Mouse (Mus musculus): ENCODE results near the gene Zbtb32. TPM values are rescaled to one million over a fixed set of nuclear protein-coding genes. Genes with fewer than 3 reads are reported as not detected.

Zbtb32 gene
- polyA plus RNA-seq, 1 experiment from 2014 or later: 1.2 TPM

DNA sequence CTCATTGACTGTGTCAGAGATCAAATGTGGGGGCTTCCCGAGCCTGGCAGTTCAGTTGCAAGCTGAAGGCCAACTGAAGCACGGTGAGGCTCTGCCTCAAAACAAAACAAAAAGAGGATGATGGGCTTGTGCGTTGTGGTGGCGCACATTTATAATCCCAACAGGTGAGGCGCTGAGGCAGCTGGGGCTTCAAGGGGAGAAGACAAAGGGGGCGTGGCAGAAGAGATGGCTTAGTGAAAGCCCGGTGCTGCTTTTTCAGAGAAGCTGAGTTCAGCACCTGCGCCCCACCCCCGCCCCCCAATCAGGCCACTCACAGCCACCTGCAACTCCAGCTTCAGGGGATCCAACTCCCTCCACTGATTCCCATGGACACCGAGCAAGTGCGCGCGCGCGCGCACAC, 9.8 kb upstream of the Zbtb32 start:
- H3K9ac ChIP-seq (ENCODE audit: low read depth, low read length): no peak overlapping the region
- ATAC-seq (ENCODE audit: low FRiP score) (no peak), DNase-seq (ENCODE audit: low spot score) (no peak)
- H3K27ac ChIP-seq (ENCODE audit: low read depth, low read length): no peak overlapping the region
- no peak overlapping the region for H3K4me3 ChIP-seq (ENCODE audit: low read depth, low read length)
- WGBS: 45% methylated on average over 16 of the region's 16 CpGs
- no peaks in the 10 kb centered on the region for H3K9me3 ChIP-seq (ENCODE audit: control insufficient read depth, low read length)
- H3K4me1 ChIP-seq (replicated peaks; ENCODE audit: control insufficient read depth, insufficient read depth, low read length): no peaks in the 10 kb centered on the region
- H3K27me3 ChIP-seq (ENCODE audit: control insufficient read depth, insufficient read depth, low read length): no peaks in the 10 kb centered on the region
- H3K4me2 ChIP-seq (replicated peaks; ENCODE audit: low read depth, low read length): no peak overlapping the region
- H3K36me3 ChIP-seq (ENCODE audit: control insufficient read depth, insufficient read depth, low read length): no peaks in the 10 kb centered on the region

DNA sequence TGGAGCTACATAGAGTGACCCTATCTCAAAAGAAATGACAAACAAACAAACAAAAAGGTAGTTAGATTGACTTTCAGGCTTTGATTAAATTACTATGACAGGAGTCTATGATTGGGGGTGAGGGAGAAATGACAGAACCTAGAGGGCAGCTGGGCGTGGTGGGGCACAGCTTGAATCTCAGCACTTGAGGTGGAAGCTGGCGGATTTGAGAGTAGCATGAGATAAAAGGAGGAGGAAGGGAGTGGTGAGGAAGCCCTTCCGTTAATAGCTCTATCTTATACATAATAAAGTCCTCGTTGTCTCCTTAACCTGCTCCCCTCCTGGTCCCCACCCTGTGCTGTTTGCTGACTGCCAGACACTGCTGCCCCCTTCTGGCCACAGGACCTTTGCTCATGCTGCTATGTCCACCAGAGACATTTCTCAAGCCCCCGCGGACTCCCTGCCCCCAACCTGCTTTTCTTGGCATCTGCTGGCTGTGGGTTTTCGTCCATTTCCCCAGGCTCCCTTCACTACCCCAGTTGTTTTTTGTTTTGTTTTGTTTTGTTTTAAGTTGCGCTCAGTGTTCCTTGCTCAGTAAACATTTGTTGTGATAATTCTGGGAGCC, 9.1 kb upstream of the Zbtb32 start:
- H3K4me3 ChIP-seq (ENCODE audit: low read depth, low read length): no peak overlapping the region
- H3K9me3 ChIP-seq (ENCODE audit: control insufficient read depth, low read length): no peaks in the 10 kb centered on the region
- no peaks in the 10 kb centered on the region for H3K36me3 ChIP-seq (ENCODE audit: control insufficient read depth, insufficient read depth, low read length)
- 26% methylated on average over 8 of the region's 8 CpGs for WGBS
- no peaks in the 10 kb centered on the region for H3K27me3 ChIP-seq (ENCODE audit: control insufficient read depth, insufficient read depth, low read length)
- no peaks in the 10 kb centered on the region for H3K4me1 ChIP-seq (replicated peaks; ENCODE audit: control insufficient read depth, insufficient read depth, low read length)
- no peak overlapping the region for H3K9ac ChIP-seq (ENCODE audit: low read depth, low read length)
- no peak overlapping the region for H3K27ac ChIP-seq (ENCODE audit: low read depth, low read length)
- DNase-seq (ENCODE audit: low spot score) (peak; percentile 70), ATAC-seq (ENCODE audit: low FRiP score) (no peak)
- H3K4me2 ChIP-seq (replicated peaks; ENCODE audit: low read depth, low read length): no peak overlapping the region

DNA sequence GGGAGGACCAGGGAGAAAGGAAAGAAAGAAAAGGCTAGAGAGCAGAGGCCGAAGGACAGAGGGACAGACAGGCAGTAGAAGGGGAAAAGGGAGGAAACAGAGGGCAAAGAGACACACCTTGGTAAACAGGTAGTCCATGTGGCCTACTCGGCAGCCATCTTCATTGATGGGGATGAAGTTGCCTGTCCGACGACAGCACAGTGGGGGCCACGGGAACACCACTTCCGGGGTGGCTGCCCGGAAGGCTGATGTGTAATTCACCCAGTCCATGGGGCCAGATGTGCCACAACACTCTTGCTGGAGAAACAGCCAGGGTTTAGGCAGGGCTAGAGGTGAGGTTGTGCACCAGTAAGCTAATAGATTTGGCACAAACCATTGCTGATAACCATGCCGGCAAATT, 6.2 kb upstream of the Zbtb32 start:
- no peak for ATAC-seq (ENCODE audit: low FRiP score)
- 83% methylated on average over 8 of the region's 8 CpGs for WGBS

DNA sequence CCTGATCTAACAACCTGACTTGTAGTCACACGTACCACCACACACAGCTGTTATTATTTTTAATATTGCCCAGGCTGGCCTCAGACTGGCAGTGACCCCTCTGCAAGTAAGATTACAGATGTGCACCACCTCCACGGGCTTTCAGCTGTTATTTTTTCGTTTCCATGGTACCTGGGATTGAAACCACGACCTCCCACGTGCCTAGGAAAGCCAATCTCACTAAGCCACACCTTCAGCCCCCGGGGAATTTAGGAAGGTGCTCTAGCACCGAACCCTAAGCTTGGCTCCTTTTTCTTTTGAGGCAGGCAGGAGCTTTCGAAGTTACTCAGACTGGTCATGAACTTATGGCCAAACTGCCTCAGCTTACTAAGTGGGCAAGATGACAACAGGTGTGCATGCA, 5.7 kb upstream of the Zbtb32 start:
- Histone ChIP-seq H3K27me3 (ENCODE audit: control insufficient read depth, insufficient read depth, low read length) (no peaks in the 10 kb centered on the region), H3K4me3 (ENCODE audit: low read depth, low read length) (no peak overlapping the region), H3K4me1 (replicated peaks; ENCODE audit: control insufficient read depth, insufficient read depth, low read length) (no peaks in the 10 kb centered on the region), H3K9ac (ENCODE audit: low read depth, low read length) (no peak overlapping the region), H3K4me2 (replicated peaks; ENCODE audit: low read depth, low read length) (no peak overlapping the region), H3K36me3 (ENCODE audit: control insufficient read depth, insufficient read depth, low read length) (no peaks in the 10 kb centered on the region), H3K27ac (ENCODE audit: low read depth, low read length) (no peak overlapping the region), H3K9me3 (ENCODE audit: control insufficient read depth, low read length) (no peaks in the 10 kb centered on the region)
- 65% methylated on average over 8 of the region's 8 CpGs for WGBS
- DNase-seq (ENCODE audit: low spot score) (no peak), ATAC-seq (ENCODE audit: low FRiP score) (no peak)

More for the DNA sequence above, 6.2 kb upstream of the Zbtb32 start:
- no peaks in the 10 kb centered on the region for H3K36me3 ChIP-seq (ENCODE audit: control insufficient read depth, insufficient read depth, low read length)
- no peak overlapping the region for H3K27ac ChIP-seq (ENCODE audit: low read depth, low read length)
- H3K4me3 ChIP-seq (ENCODE audit: low read depth, low read length): no peak overlapping the region
- H3K27me3 ChIP-seq (ENCODE audit: control insufficient read depth, insufficient read depth, low read length): no peaks in the 10 kb centered on the region
- no peak overlapping the region for H3K9ac ChIP-seq (ENCODE audit: low read depth, low read length)
- no peak for DNase-seq (ENCODE audit: low spot score)
- no peaks in the 10 kb centered on the region for H3K9me3 ChIP-seq (ENCODE audit: control insufficient read depth, low read length)
- H3K4me1 ChIP-seq (replicated peaks; ENCODE audit: control insufficient read depth, insufficient read depth, low read length): no peaks in the 10 kb centered on the region
- no peak overlapping the region for H3K4me2 ChIP-seq (replicated peaks; ENCODE audit: low read depth, low read length)

DNA sequence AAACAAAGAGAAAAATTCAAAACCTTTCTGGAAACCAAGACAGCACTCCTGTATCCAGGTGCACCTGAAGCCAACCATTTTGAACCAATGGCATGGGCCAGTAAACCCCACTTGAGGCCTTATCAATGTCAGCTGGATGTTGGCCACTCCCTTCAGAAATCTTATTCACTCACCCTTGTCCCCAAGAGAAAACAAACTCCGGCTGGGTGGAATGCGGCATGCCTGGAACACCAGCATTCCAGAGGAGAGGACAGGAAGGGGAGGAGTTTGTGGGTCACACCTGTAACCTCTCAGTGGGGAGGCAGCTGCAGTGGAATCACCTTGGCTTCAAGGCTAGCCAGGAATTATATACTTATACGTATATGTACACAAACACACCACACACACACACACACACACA, 3.9 kb upstream of the Zbtb32 start:
- H3K9ac ChIP-seq (ENCODE audit: low read depth, low read length): no peak overlapping the region

DNA sequence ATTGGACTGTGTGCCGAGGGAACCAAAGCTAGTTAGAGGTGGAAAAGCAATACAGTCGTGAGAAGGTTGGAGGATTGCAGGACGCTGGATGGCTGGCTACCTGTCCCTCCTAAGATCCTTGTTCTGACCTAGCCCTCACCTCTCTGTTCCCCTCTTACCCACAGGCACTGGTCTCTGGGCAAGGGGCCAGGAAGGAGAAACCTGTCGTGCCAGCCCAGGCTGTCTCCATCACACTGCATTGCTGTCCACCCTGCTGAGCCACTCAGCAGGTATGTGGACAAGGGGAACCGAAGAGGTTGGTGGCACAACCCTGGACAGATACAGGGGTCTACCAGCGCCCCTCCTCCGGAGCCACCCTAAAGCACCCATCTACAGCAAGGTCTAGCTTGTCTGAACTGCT, 1.9 kb upstream of the Zbtb32 start:
- no peak overlapping the region for H3K27ac ChIP-seq (ENCODE audit: low read depth, low read length)
- H3K4me3 ChIP-seq (ENCODE audit: low read depth, low read length): no peak overlapping the region
- 79% methylated on average over 7 of the region's 7 CpGs for WGBS
- ATAC-seq (ENCODE audit: low FRiP score) (no peak), DNase-seq (ENCODE audit: low spot score) (no peak)
- no peak overlapping the region for H3K4me2 ChIP-seq (replicated peaks; ENCODE audit: low read depth, low read length)
- no peaks in the 10 kb centered on the region for H3K4me1 ChIP-seq (replicated peaks; ENCODE audit: control insufficient read depth, insufficient read depth, low read length)
- no peaks in the 10 kb centered on the region for H3K36me3 ChIP-seq (ENCODE audit: control insufficient read depth, insufficient read depth, low read length)
- no peak overlapping the region for H3K9ac ChIP-seq (ENCODE audit: low read depth, low read length)
- H3K9me3 ChIP-seq (ENCODE audit: control insufficient read depth, low read length): no peaks in the 10 kb centered on the region
- no peaks in the 10 kb centered on the region for H3K27me3 ChIP-seq (ENCODE audit: control insufficient read depth, insufficient read depth, low read length)

More for the DNA sequence above, 3.9 kb upstream of the Zbtb32 start:
- ATAC-seq (ENCODE audit: low FRiP score): no peak
- Histone ChIP-seq H3K27me3 (ENCODE audit: control insufficient read depth, insufficient read depth, low read length) (no peaks in the 10 kb centered on the region), H3K4me3 (ENCODE audit: low read depth, low read length) (no peak overlapping the region), H3K36me3 (ENCODE audit: control insufficient read depth, insufficient read depth, low read length) (no peaks in the 10 kb centered on the region), H3K27ac (ENCODE audit: low read depth, low read length) (no peak overlapping the region), H3K4me2 (replicated peaks; ENCODE audit: low read depth, low read length) (no peak overlapping the region), H3K9me3 (ENCODE audit: control insufficient read depth, low read length) (no peaks in the 10 kb centered on the region), H3K4me1 (replicated peaks; ENCODE audit: control insufficient read depth, insufficient read depth, low read length) (no peaks in the 10 kb centered on the region)
- no peak for DNase-seq (ENCODE audit: low spot score)
- 62% methylated on average over 3 of the region's 3 CpGs for WGBS

DNA sequence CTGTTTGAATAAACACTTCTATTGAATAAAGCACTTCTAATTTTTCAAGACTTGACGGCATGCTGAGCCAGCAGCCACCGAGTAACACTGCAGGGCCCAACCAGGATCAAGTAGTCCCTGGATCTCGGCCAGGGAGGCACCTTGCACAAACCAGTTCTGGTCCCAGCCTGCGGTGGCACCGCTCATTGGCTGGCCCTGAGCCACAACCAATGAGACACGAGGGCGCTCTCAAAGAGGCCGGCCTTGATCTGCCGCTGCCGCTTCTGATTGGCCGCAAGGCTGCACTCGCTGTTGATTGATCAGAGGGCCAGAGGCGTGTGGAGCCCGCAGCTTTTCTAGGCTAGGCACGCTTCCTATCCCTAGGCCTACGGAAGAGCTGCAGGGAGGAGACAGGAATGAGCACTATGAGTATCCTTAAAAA, 1.2 kb upstream of the Zbtb32 start:
- H3K27me3 ChIP-seq (ENCODE audit: control insufficient read depth, insufficient read depth, low read length): no peaks in the 10 kb centered on the region
- H3K9ac ChIP-seq (ENCODE audit: low read depth, low read length): no peak overlapping the region
- H3K36me3 ChIP-seq (ENCODE audit: control insufficient read depth, insufficient read depth, low read length): no peaks in the 10 kb centered on the region
- no peak overlapping the region for H3K4me3 ChIP-seq (ENCODE audit: low read depth, low read length)
- H3K27ac ChIP-seq (ENCODE audit: low read depth, low read length): no peak overlapping the region
- H3K9me3 ChIP-seq (ENCODE audit: control insufficient read depth, low read length): no peaks in the 10 kb centered on the region
- DNase-seq (ENCODE audit: low spot score): peak; percentile 84
- WGBS: 4% methylated on average over 16 of the region's 16 CpGs
- H3K4me2 ChIP-seq (replicated peaks; ENCODE audit: low read depth, low read length): peak overlapping the region; percentile 6
- peak; percentile 99 for ATAC-seq (ENCODE audit: low FRiP score)
- H3K4me1 ChIP-seq (replicated peaks; ENCODE audit: control insufficient read depth, insufficient read depth, low read length): no peaks in the 10 kb centered on the region

DNA sequence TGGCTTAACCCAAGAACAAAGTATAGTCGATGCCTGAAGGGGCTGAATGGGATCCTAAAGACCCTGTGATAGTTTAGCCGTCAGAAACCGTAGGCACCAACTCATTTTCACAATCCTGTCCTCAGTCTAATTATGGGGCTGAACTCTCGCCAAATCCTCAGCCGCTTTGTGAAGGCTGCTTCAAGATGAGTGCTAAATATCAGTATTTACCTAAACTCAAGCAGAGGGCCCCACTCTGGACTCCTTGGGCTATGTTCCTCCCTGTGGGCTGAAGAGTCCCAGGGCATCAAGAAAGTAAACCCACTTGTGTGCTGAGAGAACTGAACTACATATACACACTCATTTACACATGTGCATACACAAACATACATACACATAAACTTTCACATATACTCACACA, 1.9 kb downstream of the Zbtb32 start:
- Histone ChIP-seq H3K27me3 (ENCODE audit: control insufficient read depth, insufficient read depth, low read length) (no peaks in the 10 kb centered on the region), H3K27ac (ENCODE audit: low read depth, low read length) (no peak overlapping the region), H3K4me2 (replicated peaks; ENCODE audit: low read depth, low read length) (no peak overlapping the region), H3K36me3 (ENCODE audit: control insufficient read depth, insufficient read depth, low read length) (no peaks in the 10 kb centered on the region), H3K9ac (ENCODE audit: low read depth, low read length) (no peak overlapping the region), H3K4me3 (ENCODE audit: low read depth, low read length) (no peak overlapping the region), H3K9me3 (ENCODE audit: control insufficient read depth, low read length) (no peaks in the 10 kb centered on the region), H3K4me1 (replicated peaks; ENCODE audit: control insufficient read depth, insufficient read depth, low read length) (no peaks in the 10 kb centered on the region)
- 78% methylated on average over 5 of the region's 5 CpGs for WGBS
- ATAC-seq (ENCODE audit: low FRiP score): no peak
- DNase-seq (ENCODE audit: low spot score): no peak

DNA sequence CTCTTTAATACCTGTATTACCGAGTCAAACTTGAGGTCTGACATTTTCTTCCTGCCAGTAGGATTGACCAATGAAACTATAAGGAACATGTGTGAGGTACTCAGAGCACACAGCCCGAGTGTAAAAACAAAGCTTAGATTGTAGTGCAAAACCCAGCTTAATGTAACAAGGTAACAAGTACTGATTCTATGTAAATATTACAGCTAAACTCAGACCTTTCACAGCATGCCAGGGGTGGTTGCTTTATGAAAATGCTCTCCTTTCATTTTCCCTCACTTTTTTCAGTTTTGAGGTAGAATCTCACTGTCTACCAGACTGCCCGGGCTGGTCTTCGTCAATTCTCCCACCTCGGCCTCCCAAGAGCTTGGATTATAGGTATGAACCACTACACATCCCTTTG, 2.6 kb downstream of the Zbtb32 start:
- 84% methylated on average over 5 of the region's 5 CpGs for WGBS
- no peaks in the 10 kb centered on the region for H3K27me3 ChIP-seq (ENCODE audit: control insufficient read depth, insufficient read depth, low read length)
- no peaks in the 10 kb centered on the region for H3K4me1 ChIP-seq (replicated peaks; ENCODE audit: control insufficient read depth, insufficient read depth, low read length)
- H3K27ac ChIP-seq (ENCODE audit: low read depth, low read length): no peak overlapping the region
- ATAC-seq (ENCODE audit: low FRiP score): no peak
- DNase-seq (ENCODE audit: low spot score): no peak
- H3K36me3 ChIP-seq (ENCODE audit: control insufficient read depth, insufficient read depth, low read length): no peaks in the 10 kb centered on the region
- H3K4me3 ChIP-seq (ENCODE audit: low read depth, low read length): no peak overlapping the region
- no peaks in the 10 kb centered on the region for H3K9me3 ChIP-seq (ENCODE audit: control insufficient read depth, low read length)
- no peak overlapping the region for H3K4me2 ChIP-seq (replicated peaks; ENCODE audit: low read depth, low read length)
- no peak overlapping the region for H3K9ac ChIP-seq (ENCODE audit: low read depth, low read length)
